Mouse (Mus musculus) hindbrain, embryonic 16.5 days (tissue): ENCODE measurements around the gene Cdc25b. TPM values are rescaled to one million over a fixed set of nuclear protein-coding genes. Genes with fewer than 3 reads are reported as not detected.

Source experiments
- ATAC-seq: fragments of 200-750 bp; cut with Nextera tagmentation; 2 replicates; pipeline ENCODE4 v1.8.0; 2017; ENCODE audit warnings: moderate TSS enrichment, moderate library complexity
- H3K27ac ChIP-seq: fragments of 300-500 bp; sonication (generic); 2 replicates; pipeline ENCODE4 v1.5.1; 2014; ENCODE audit warnings: low read depth, mild to moderate bottlenecking, control low read depth, low read length, moderate library complexity
- H3K27me3 ChIP-seq: fragments of 300-500 bp; sonication (generic); replicated peaks from 2 replicates; pipeline ENCODE4 v1.6.1; 2014; ENCODE audit warnings: low read length; ENCODE audit not compliant: control insufficient read depth, insufficient read depth
- H3K36me3 ChIP-seq: fragments of 300-500 bp; sonication (generic); 2 replicates; pipeline ENCODE4 v1.6.1; 2014; ENCODE audit warnings: mild to moderate bottlenecking, low read length, moderate library complexity, mixed read lengths; ENCODE audit not compliant: control insufficient read depth, insufficient read depth
- H3K4me1 ChIP-seq: fragments of 300-500 bp; sonication (generic); 2 replicates; pipeline ENCODE4 v1.6.1; 2014; ENCODE audit warnings: low read depth, low read length; ENCODE audit not compliant: control insufficient read depth, insufficient read depth
- H3K4me2 ChIP-seq: fragments of 300-500 bp; sonication (generic); 2 replicates; pipeline ENCODE4 v1.6.1; 2014; ENCODE audit warnings: mild to moderate bottlenecking, low read length, control low read depth, moderate library complexity
- H3K4me3 ChIP-seq: fragments of 300-500 bp; sonication (generic); 2 replicates; pipeline ENCODE4 v1.5.1; 2014; ENCODE audit warnings: mild to moderate bottlenecking, low read length, control low read depth, moderate library complexity
- H3K9ac ChIP-seq: fragments of 300-500 bp; sonication (generic); 2 replicates; pipeline ENCODE4 v1.6.1; 2014; ENCODE audit warnings: low read depth, mild to moderate bottlenecking, control low read depth, low read length, moderate library complexity
- H3K9me3 ChIP-seq: fragments of 300-500 bp; sonication (generic); 2 replicates; pipeline ENCODE4 v1.6.1; 2014; ENCODE audit warnings: mild to moderate bottlenecking, low read length, moderate library complexity; ENCODE audit not compliant: control insufficient read depth
- WGBS: fragments of 180-500 bp; shearing (Covaris S2); extraction: QIAGEN DNeasy Blood & Tissue Kit; methylation state at CpG from one replicate; pipeline ENCODE4 v1.1.7; 2014; 5-methylcytosine and 5-hydroxymethylcytosine counted together
- polyA plus RNA-seq: library from polyadenylated mRNA; unstranded; fragments of >200 nt; fragmentation: Nextera tagmentation; extraction: Ambion mirVana; gene quantifications from 2 replicates; pipeline ENCODE4 v1.2.1, GENCODE M21; 2015

Cdc25b gene
- polyA plus RNA-seq, 1 experiment from 2014 or later, result 22.8 TPM

GRCm38 (mm10) chr2:131143007-131143780 lies 43.6 kb upstream of the Cdc25b start:
- Histone ChIP-seq H3K4me1 (no peaks in the 10 kb centered on the region), H3K9ac (no peak overlapping the region), H3K4me3 (no peak overlapping the region), H3K27me3 (no peaks in the 10 kb centered on the region), H3K27ac (no peak overlapping the region), H3K9me3 (no peaks in the 10 kb centered on the region), H3K4me2 (no peak overlapping the region; the same call in 1 of the 2 replicates), H3K36me3 (peaks cover 27% of the 10 kb centered on the region)
- WGBS, result 68% methylated on average over 22 of the region's 22 CpGs
- ATAC-seq, result no peak

GRCm38 (mm10) chr2:131145121-131145520 lies 41.6 kb upstream of the Cdc25b start:
- WGBS, result 68% methylated on average over 13 of the region's 13 CpGs
- Histone ChIP-seq H3K9ac (no peak overlapping the region), H3K27me3 (no peaks in the 10 kb centered on the region), H3K36me3 (peaks cover 37% of the 10 kb centered on the region), H3K4me2 (no peak overlapping the region), H3K9me3 (no peaks in the 10 kb centered on the region), H3K4me3 (no peak overlapping the region), H3K4me1 (no peaks in the 10 kb centered on the region), H3K27ac (no peak overlapping the region)
- ATAC-seq, result no peak

GRCm38 (mm10) chr2:131145536-131145935 lies 41.2 kb upstream of the Cdc25b start:
- Histone ChIP-seq H3K4me2 (no peak overlapping the region), H3K27me3 (no peaks in the 10 kb centered on the region), H3K4me3 (no peak overlapping the region), H3K9ac (no peak overlapping the region), H3K36me3 (peaks cover 37% of the 10 kb centered on the region), H3K4me1 (no peaks in the 10 kb centered on the region), H3K9me3 (no peaks in the 10 kb centered on the region), H3K27ac (no peak overlapping the region)
- WGBS, result 88% methylated on average over 2 of the region's 2 CpGs
- ATAC-seq, result no peak

- no peak overlapping the region for H3K27ac ChIP-seq
- H3K4me1 ChIP-seq, result no peaks in the 10 kb centered on the region
- H3K4me2 ChIP-seq, result no peak overlapping the region
- H3K9ac ChIP-seq, result no peak overlapping the region
- no peak overlapping the region for H3K4me3 ChIP-seq
- no peak for ATAC-seq
- peaks cover 39% of the 10 kb centered on the region for H3K36me3 ChIP-seq
- 91% methylated on average over 21 of the region's 21 CpGs for WGBS
- no peaks in the 10 kb centered on the region for H3K27me3 ChIP-seq
- no peaks in the 10 kb centered on the region for H3K9me3 ChIP-seq
These were observed 40.3 kb upstream of the Cdc25b start for GRCm38 (mm10) chr2:131146193-131147042.

- Histone ChIP-seq H3K9me3 (no peaks in the 10 kb centered on the region), H3K4me1 (no peaks in the 10 kb centered on the region), H3K4me3 (no peak overlapping the region), H3K36me3 (peaks cover 40% of the 10 kb centered on the region), H3K27ac (no peak overlapping the region), H3K4me2 (no peak overlapping the region), H3K9ac (no peak overlapping the region), H3K27me3 (no peaks in the 10 kb centered on the region)
- 96% methylated on average over 8 of the region's 8 CpGs for WGBS
- ATAC-seq, result no peak
These were observed 39.7 kb upstream of the Cdc25b start for GRCm38 (mm10) chr2:131147043-131147365.

GRCm38 (mm10) chr2:131148353-131149253 lies 38.1 kb upstream of the Cdc25b start:
- no peaks in the 10 kb centered on the region for H3K4me1 ChIP-seq
- H3K9ac ChIP-seq, result no peak overlapping the region
- no peak overlapping the region for H3K27ac ChIP-seq
- no peaks in the 10 kb centered on the region for H3K27me3 ChIP-seq
- no peaks in the 10 kb centered on the region for H3K9me3 ChIP-seq
- H3K4me3 ChIP-seq, result no peak overlapping the region
- H3K4me2 ChIP-seq, result no peak overlapping the region
- no peak for ATAC-seq
- peaks cover 39% of the 10 kb centered on the region for H3K36me3 ChIP-seq
- 86% methylated on average over 8 of the region's 8 CpGs for WGBS

GRCm38 (mm10) chr2:131149254-131149578 lies 37.5 kb upstream of the Cdc25b start:
- no peak overlapping the region for H3K27ac ChIP-seq
- H3K4me3 ChIP-seq, result no peak overlapping the region
- no peaks in the 10 kb centered on the region for H3K9me3 ChIP-seq
- no peak overlapping the region for H3K4me2 ChIP-seq
- no peak overlapping the region for H3K9ac ChIP-seq
- H3K36me3 ChIP-seq, result peaks cover 39% of the 10 kb centered on the region
- ATAC-seq, result no peak
- H3K27me3 ChIP-seq, result no peaks in the 10 kb centered on the region
- 100% methylated on average over 3 of the region's 3 CpGs for WGBS
- H3K4me1 ChIP-seq, result no peaks in the 10 kb centered on the region

GRCm38 (mm10) chr2:131152166-131152730 lies 34.5 kb upstream of the Cdc25b start:
- H3K4me2 ChIP-seq, result no peak overlapping the region
- peaks cover under 1% of the 10 kb centered on the region; the same call in 1 of the 2 replicates for H3K4me1 ChIP-seq
- H3K36me3 ChIP-seq, result peaks cover 23% of the 10 kb centered on the region
- no peak overlapping the region for H3K4me3 ChIP-seq
- 99% methylated on average over 7 of the region's 7 CpGs for WGBS
- no peak for ATAC-seq
- H3K9me3 ChIP-seq, result no peaks in the 10 kb centered on the region
- H3K27me3 ChIP-seq, result no peaks in the 10 kb centered on the region
- no peak overlapping the region for H3K9ac ChIP-seq
- no peak overlapping the region for H3K27ac ChIP-seq
